Mouse (Mus musculus) Patski (cell line): ENCODE data around the gene Gatc. TPM values are rescaled to one million over a fixed set of nuclear protein-coding genes. Genes with fewer than 3 reads are reported as not detected.
"Not testable (repeated sequence)": the region's sequence is repeated elsewhere in the genome, so short reads cannot be mapped to it uniquely, and the experiment has no call there.

Experiments used
- ATAC-seq: fragments of 100-300 bp; one replicate; pipeline ENCODE4 v1.8.0; 2021
- CTCF ChIA-PET: fragments of 350-600 bp; sonication (Branson Sonifier 250); formaldehyde crosslinking; loops from one replicate; lab custom pipeline; 2022; ENCODE audit warnings: inconsistent platforms; lab: Charles Lee
- POLR2A ChIA-PET: fragments of 350-600 bp; sonication (Branson Sonifier 250); formaldehyde crosslinking; loops from one replicate; lab custom pipeline; 2022; ENCODE audit warnings: antibody characterized with exemption, inconsistent platforms; lab: Charles Lee
- DNase-seq: peaks from one replicate; pipeline ENCODE4 v3.0.0-alpha.2; 2011; ENCODE audit warnings: low read depth, low spot score
- H3K27me3 ChIP-seq: fragments of 371-371 bp; one replicate; pipeline ENCODE4 v1.5.1; 2021
- CTCF ChIP-seq: fragments of 100-300 bp; IDR thresholded peaks from one replicate; pipeline ENCODE4 v1.5.1; 2021
- in situ Hi-C: fragments of 300-500 bp; cut with MboI; formaldehyde crosslinking; loops from 3 replicates; pipeline ENCODE4 v1.11.1; 2018; ENCODE audit warnings: low pct_unique_long_range_greater_than_20kb, mixed read lengths
- polyA plus RNA-seq: library from polyadenylated mRNA; unstranded; gene quantifications from one replicate; pipeline ENCODE4 v1.2.3, GENCODE M21; 2021

The Gatc gene
- 23.5 TPM for polyA plus RNA-seq

- in situ Hi-C loops = loop anchor here (10.0 kb wide), 1 partner anchor 336 kb away; no protein-coding TSS in a partner anchor
- CTCF ChIA-PET = interaction anchor here (0.9 to 1.5 kb wide), 2 partner anchors 11 to 23 kb away, joined by 3 read pairs; no protein-coding TSS in a partner anchor
These were observed at the start of gene Gatc, which contains the start of gene Triap1 for GRCm38 (mm10) chr5:115340577-115341313. TSS of gene Gatc (minus strand) at chr5:115341178. TSS of gene Triap1 (plus strand) at chr5:115341225.

GRCm38 (mm10) chr5:115378882-115379281, 37.9 kb upstream of the Gatc start:
- POLR2A ChIA-PET, in situ Hi-C loops, DNase-seq, ATAC-seq, H3K27me3 ChIP-seq: not testable (repeated sequence)
- CTCF ChIA-PET = interaction anchor here (0.9 kb wide), 1 partner anchor 9 kb away, joined by 3 read pairs; no protein-coding TSS in a partner anchor

More at GRCm38 (mm10) chr5:115340577-115341313, at the start of gene Gatc, which contains the start of gene Triap1:
- peak; percentile 33 for DNase-seq
- POLR2A ChIA-PET = interaction anchor here (0.6 to 1.3 kb wide), 7 partner anchors 11 to 1252 kb away, joined by 3 to 7 read pairs (median 4); partner anchors contain the start of genes Rnf10 and Srsf9
- H3K27me3 ChIP-seq = no peaks in the 10 kb centered on the region
- peak; percentile 40 for ATAC-seq
- no peak for TF ChIP-seq CTCF

GRCm38 (mm10) chr5:115375436-115375835, 34.5 kb upstream of the Gatc start:
- in situ Hi-C loops = no loop called here
- ChIA-PET CTCF (no interaction called here), POLR2A (no interaction called here)
- TF ChIP-seq CTCF = no peak
- ATAC-seq (no peak), DNase-seq (no peak)
- H3K27me3 ChIP-seq = no peaks in the 10 kb centered on the region

GRCm38 (mm10) chr5:115374204-115374820, 33.3 kb upstream of the Gatc start:
- ATAC-seq (no peak), DNase-seq (no peak)
- no peak for TF ChIP-seq CTCF
- H3K27me3 ChIP-seq = no peaks in the 10 kb centered on the region
- ChIA-PET POLR2A (no interaction called here), CTCF (no interaction called here)
- in situ Hi-C loops = no loop called here

- TF ChIP-seq CTCF = no peak
- no peak for DNase-seq
- no peak for ATAC-seq
- CTCF ChIA-PET = no interaction called here
- no peaks in the 10 kb centered on the region for H3K27me3 ChIP-seq
- POLR2A ChIA-PET = no interaction called here
- in situ Hi-C loops = no loop called here
These were observed 32.6 kb upstream of the Gatc start for GRCm38 (mm10) chr5:115373441-115374203.

GRCm38 (mm10) chr5:115371736-115372135, 30.8 kb upstream of the Gatc start:
- ChIA-PET POLR2A (no interaction called here), CTCF (interaction anchor here (1.1 kb wide), 1 partner anchor 69 kb away, joined by 5 read pairs; no protein-coding TSS in a partner anchor)
- H3K27me3 ChIP-seq = no peaks in the 10 kb centered on the region
- ATAC-seq (no peak), DNase-seq (no peak)
- in situ Hi-C loops = no loop called here
- no peak for TF ChIP-seq CTCF

GRCm38 (mm10) chr5:115364782-115365181, 23.8 kb upstream of the Gatc start:
- no peak for TF ChIP-seq CTCF
- no peaks in the 10 kb centered on the region for H3K27me3 ChIP-seq
- ATAC-seq (no peak), DNase-seq (no peak)
- in situ Hi-C loops = no loop called here
- ChIA-PET CTCF (no interaction called here), POLR2A (interaction anchor here (0.7 kb wide), 1 partner anchor 39 kb away, joined by 3 read pairs; no protein-coding TSS in a partner anchor)

- in situ Hi-C loops = no loop called here
- TF ChIP-seq CTCF = no peak
- ATAC-seq (no peak), DNase-seq (no peak)
- ChIA-PET POLR2A (no interaction called here), CTCF (no interaction called here)
- H3K27me3 ChIP-seq = no peaks in the 10 kb centered on the region
These were observed 22.1 kb upstream of the Gatc start for GRCm38 (mm10) chr5:115362819-115363714.

GRCm38 (mm10) chr5:115362216-115362615, 21.2 kb upstream of the Gatc start:
- ATAC-seq = no peak
- DNase-seq = no peak
- CTCF ChIA-PET = no interaction called here
- TF ChIP-seq CTCF = no peak
- in situ Hi-C loops = no loop called here
- H3K27me3 ChIP-seq = no peaks in the 10 kb centered on the region
- POLR2A ChIA-PET = no interaction called here
